Mouse (Mus musculus) cerebellum, adult 2 months (tissue): Measurements from ENCODE around the gene Prkd1.

Experiments
- CTCF ChIP-seq: fragments of 200-500 bp; IDR thresholded peaks from 2 replicates; pipeline ENCODE4 v1.5.1; 2011; ENCODE audit warnings: low read depth, mild to moderate bottlenecking, control low read depth, low read length, moderate library complexity, borderline replicate concordance; ENCODE audit not compliant: insufficient read depth
- POLR2A ChIP-seq: fragments of 200-500 bp; IDR thresholded peaks from 2 replicates; pipeline ENCODE4 v1.6.1; 2011; ENCODE audit warnings: low read length, control low read depth, borderline replicate concordance; ENCODE audit not compliant: insufficient read depth

GRCm38 (mm10) chr12:50642671-50643070 is 6.2 kb downstream of the Prkd1 start:
- TF ChIP-seq CTCF = no peak
- no peak for TF ChIP-seq POLR2A
